Mouse (Mus musculus): ENCODE data around the gene Nagk. TPM values are rescaled to one million over a fixed set of nuclear protein-coding genes. Genes with fewer than 3 reads are reported as not detected.
"Not testable (repeated sequence)": the region's sequence is repeated elsewhere in the genome, so short reads cannot be mapped to it uniquely, and the experiment has no call there.

The Nagk gene
- total RNA-seq, 2 experiments from 2014 or later, result 18.5 to 18.7 TPM

- DNase-seq, result no peak
- intact Hi-C loops (cut with DNase I), result no loop called here
These were observed 1.9 kb downstream of the Nagk start for GRCm38 (mm10) chr6:83796686-83797085.

- DNase-seq, result no peak
- intact Hi-C loops (cut with DNase I), result no loop called here
These were observed 7.3 kb downstream of the Nagk start for GRCm38 (mm10) chr6:83802033-83802432.

- intact Hi-C loops (cut with DNase I), result no loop called here
- no peak for DNase-seq
These were observed 8.1 kb downstream of the Nagk start for GRCm38 (mm10) chr6:83802846-83803245.

GRCm38 (mm10) chr6:83815801-83816200, 21.0 kb downstream of the Nagk start:
- intact Hi-C loops (cut with DNase I), result no loop called here

GRCm38 (mm10) chr6:83818996-83819395, 24.2 kb downstream of the Nagk start:
- intact Hi-C loops (cut with DNase I), result no loop called here
- no peak for DNase-seq

More at GRCm38 (mm10) chr6:83815801-83816200, 21.0 kb downstream of the Nagk start:
- DNase-seq, result no peak

- intact Hi-C loops (cut with DNase I), result no loop called here
These were observed 26.1 kb downstream of the Nagk start for GRCm38 (mm10) chr6:83820727-83821515.

GRCm38 (mm10) chr6:83821856-83822255, 27.1 kb downstream of the Nagk start:
- DNase-seq, result no peak
- intact Hi-C loops (cut with DNase I), result no loop called here

More at GRCm38 (mm10) chr6:83820727-83821515, 26.1 kb downstream of the Nagk start:
- DNase-seq, result no peak

GRCm38 (mm10) chr6:83830941-83831605, 36.3 kb downstream of the Nagk start:
- peak in 1 of 2 experiments; percentile 3 for DNase-seq
- intact Hi-C loops (cut with DNase I), result no loop called here

- intact Hi-C loops (cut with DNase I), result no loop called here
- DNase-seq, result peak; percentile 98
These were observed 36.9 kb downstream of the Nagk start, which contains the start of gene Paip2b for GRCm38 (mm10) chr6:83831606-83832123. Gene Paip2b, minus strand, starts transcription at chr6:83831741.

- intact Hi-C loops (cut with DNase I); DNase-seq: not testable (repeated sequence)
These were observed 37.6 kb downstream of the Nagk start for GRCm38 (mm10) chr6:83832393-83832792.

- intact Hi-C loops (cut with DNase I), result no loop called here
- DNase-seq, result no peak
These were observed 42.0 kb downstream of the Nagk start for GRCm38 (mm10) chr6:83836826-83837225.

GRCm38 (mm10) chr6:83838046-83838445, 43.3 kb downstream of the Nagk start:
- intact Hi-C loops (cut with DNase I), result no loop called here

GRCm38 (mm10) chr6:83840086-83840485, 45.3 kb downstream of the Nagk start:
- intact Hi-C loops (cut with DNase I), result no loop called here
- DNase-seq, result no peak

More at GRCm38 (mm10) chr6:83838046-83838445, 43.3 kb downstream of the Nagk start:
- no peak for DNase-seq

- intact Hi-C loops (cut with DNase I), result no loop called here
- no peak for DNase-seq
These were observed 50.1 kb downstream of the Nagk start for GRCm38 (mm10) chr6:83844913-83845312.

- no peak for DNase-seq
- intact Hi-C loops (cut with DNase I), result no loop called here
These were observed 51.4 kb downstream of the Nagk start for GRCm38 (mm10) chr6:83846141-83846540.

- DNase-seq, result no peak
- intact Hi-C loops (cut with DNase I), result no loop called here
These were observed 54.7 kb downstream of the Nagk start for GRCm38 (mm10) chr6:83849446-83849845.

Other genes starting within 250 kb of the Nagk start
- 10 to 100 TPM; 13.4 to 13.7 TPM for gene Stambp, start 222.3 kb upstream of the Nagk start, total RNA-seq (2021)
- gene Clec4f, start 138.8 kb upstream of the Nagk start, total RNA-seq (2021), result not detected
- gene Cd207, start 117.1 kb upstream of the Nagk start, total RNA-seq (2021), result under 1 TPM; 0.37 to 0.76 TPM
- gene Vax2, start 83.7 kb upstream of the Nagk start, total RNA-seq (2021), result not detected
- gene Atp6v1b1, start 52.0 kb upstream of the Nagk start, total RNA-seq (2021), result under 1 TPM in 1 of 2 experiments, not detected in 1; 0.60 TPM
- not detected for gene Ankrd53, start 32.3 kb upstream of the Nagk start, total RNA-seq (2021)
- 10 to 100 TPM; 71.0 to 79.6 TPM for gene Tex261, start 19.2 kb upstream of the Nagk start, total RNA-seq (2021)
- 10 to 100 TPM; 23.2 to 27.9 TPM for gene Paip2b, start 36.8 kb downstream of the Nagk start, total RNA-seq (2021)
- 10 to 100 TPM; 57.2 to 73.8 TPM for gene Zfp638, start 72.1 kb downstream of the Nagk start, total RNA-seq (2021)
- gene Dysf, start 213.6 kb downstream of the Nagk start, total RNA-seq (2021), result 100 to 1,000 TPM; 115 to 119 TPM

Measured in heart, postnatal 14 days (tissue).